Mouse (Mus musculus): ENCODE data around the gene Ogfrl1. TPM values are rescaled to one million over a fixed set of nuclear protein-coding genes. Genes with fewer than 3 reads are reported as not detected.

Gene Ogfrl1
- polyA plus RNA-seq (2012): 1.5 TPM in 2 replicates

DNA sequence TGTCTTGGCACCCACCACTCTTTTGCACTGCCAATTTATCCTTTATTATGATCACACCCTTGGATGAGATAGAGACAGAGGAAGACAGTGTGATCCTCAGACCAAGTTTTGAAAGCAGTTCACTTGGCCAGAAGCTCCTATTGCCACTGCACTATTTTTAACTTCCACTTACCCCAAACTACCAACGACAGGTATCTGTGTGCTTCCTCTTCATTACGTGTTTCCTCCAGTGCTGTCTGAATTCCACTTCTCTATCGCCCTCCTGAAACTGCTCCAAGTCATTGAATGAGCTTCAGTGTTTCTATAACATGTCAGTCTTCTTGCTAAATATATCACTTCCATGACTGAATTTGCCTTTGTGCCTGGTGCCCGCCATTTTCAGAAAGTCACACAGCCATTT lies at the start of gene Ogfrl1:
Ogfrl1 (minus strand) TSS at position 150 of the 400 bp plus-strand sequence.
- no peaks in the 10 kb centered on the region for H3K9me3 ChIP-seq (ENCODE audit: control insufficient read depth, low read length)
- H3K4me3 ChIP-seq (replicated peaks): no peak within 1 kb of the TSS
- TF ChIP-seq GATA1 (IDR thresholded peaks at IDR 0.05; ENCODE audit: low read length): no peak
- no peak for TF ChIP-seq TAL1 (IDR thresholded peaks at IDR 0.05; ENCODE audit: low read length)
- H3K27me3 ChIP-seq (ENCODE audit: control insufficient read depth): no peaks in the 10 kb centered on the region
- no peaks in the 10 kb centered on the region for H3K36me3 ChIP-seq (ENCODE audit: control insufficient read depth)
- H3K4me1 ChIP-seq (ENCODE audit: control insufficient read depth): peaks cover 69% of the 10 kb centered on the region

DNA sequence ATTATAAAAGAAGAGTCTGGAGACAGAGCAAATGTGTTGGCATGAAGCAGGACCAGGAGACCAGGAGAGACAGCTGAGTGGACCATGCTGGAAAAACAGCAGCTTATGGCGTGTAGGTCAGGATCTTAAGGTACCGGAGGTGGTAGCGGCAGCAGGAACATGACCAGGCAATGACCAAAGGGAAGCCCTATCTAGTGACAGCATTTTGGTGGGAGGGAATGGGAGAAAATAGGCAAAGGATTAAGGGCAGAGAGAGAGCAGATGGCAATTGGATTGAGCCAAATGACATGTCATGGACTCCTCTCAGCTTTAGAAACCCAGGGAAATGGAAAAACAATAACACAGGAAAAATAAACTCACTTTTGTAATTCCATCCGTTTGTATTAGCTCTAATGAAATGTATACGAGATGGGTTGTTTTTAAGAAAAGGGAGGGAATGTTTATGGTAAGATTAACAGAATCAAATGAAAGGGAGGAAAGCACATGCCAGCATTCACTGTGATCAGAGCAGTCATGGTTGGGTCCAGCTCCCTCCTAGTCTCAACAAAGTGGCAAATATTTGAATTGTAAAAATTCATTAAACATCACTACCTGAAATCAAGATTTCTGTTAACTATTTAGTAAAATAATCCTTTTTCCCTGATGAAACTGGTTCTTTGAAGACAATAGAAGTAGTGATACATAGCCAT lies 48.3 kb upstream of the Ogfrl1 start:
- no peaks in the 10 kb centered on the region for H3K9me3 ChIP-seq (ENCODE audit: control insufficient read depth, low read length)
- no peak overlapping the region for H3K4me3 ChIP-seq (replicated peaks)
- no peak for TF ChIP-seq GATA1 (IDR thresholded peaks at IDR 0.05; ENCODE audit: low read length)
- TF ChIP-seq TAL1 (IDR thresholded peaks at IDR 0.05; ENCODE audit: low read length): no peak
- peaks cover 5% of the 10 kb centered on the region for H3K27me3 ChIP-seq (ENCODE audit: control insufficient read depth)
- no peaks in the 10 kb centered on the region for H3K4me1 ChIP-seq (ENCODE audit: control insufficient read depth)
- H3K36me3 ChIP-seq (ENCODE audit: control insufficient read depth): no peaks in the 10 kb centered on the region

GRCm38 (mm10) chr1:23433612-23434011 lies 36.0 kb upstream of the Ogfrl1 start:
- H3K27me3 ChIP-seq (ENCODE audit: control insufficient read depth): peaks cover 19% of the 10 kb centered on the region
- no peaks in the 10 kb centered on the region for H3K36me3 ChIP-seq (ENCODE audit: control insufficient read depth)
- H3K4me1 ChIP-seq (ENCODE audit: control insufficient read depth): peaks cover 13% of the 10 kb centered on the region
- no peak for TF ChIP-seq GATA1 (IDR thresholded peaks at IDR 0.05; ENCODE audit: low read length)
- TF ChIP-seq TAL1 (IDR thresholded peaks at IDR 0.05; ENCODE audit: low read length): no peak
- no peak overlapping the region for H3K4me3 ChIP-seq (replicated peaks)
- no peaks in the 10 kb centered on the region for H3K9me3 ChIP-seq (ENCODE audit: control insufficient read depth, low read length)

DNA sequence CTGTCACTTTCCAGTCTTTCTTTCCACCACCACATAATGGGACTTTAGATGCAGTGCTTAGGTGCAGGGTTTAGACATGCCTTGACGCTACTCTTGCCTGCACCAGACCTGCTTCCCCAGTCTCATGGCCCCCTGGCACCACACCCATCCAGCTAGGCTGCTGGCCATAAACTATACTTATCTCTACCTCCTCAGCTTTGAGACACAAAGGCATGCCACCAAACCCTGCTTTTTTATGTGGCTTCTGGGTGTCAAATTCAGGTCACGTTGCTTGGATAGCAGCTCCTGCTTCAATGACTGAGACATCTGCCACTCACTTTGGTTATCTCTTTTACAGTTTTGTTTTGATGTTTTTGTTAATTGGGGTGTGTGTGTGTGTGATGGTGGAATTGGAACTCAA lies 28.9 kb upstream of the Ogfrl1 start:
- 0 out of 3 replicates have a peak, but pooled peaks have one; percentile 24 for TF ChIP-seq TAL1 (IDR thresholded peaks at IDR 0.05; ENCODE audit: low read length)
- TF ChIP-seq GATA1 (IDR thresholded peaks at IDR 0.05; ENCODE audit: low read length): no peak
- Histone ChIP-seq H3K4me3 (replicated peaks) (no peak overlapping the region), H3K9me3 (ENCODE audit: control insufficient read depth, low read length) (peaks cover 6% of the 10 kb centered on the region), H3K36me3 (ENCODE audit: control insufficient read depth) (no peaks in the 10 kb centered on the region; the same call in 1 of the 2 replicates), H3K27me3 (ENCODE audit: control insufficient read depth) (peaks cover 4% of the 10 kb centered on the region), H3K4me1 (ENCODE audit: control insufficient read depth) (peaks cover 48% of the 10 kb centered on the region)

DNA sequence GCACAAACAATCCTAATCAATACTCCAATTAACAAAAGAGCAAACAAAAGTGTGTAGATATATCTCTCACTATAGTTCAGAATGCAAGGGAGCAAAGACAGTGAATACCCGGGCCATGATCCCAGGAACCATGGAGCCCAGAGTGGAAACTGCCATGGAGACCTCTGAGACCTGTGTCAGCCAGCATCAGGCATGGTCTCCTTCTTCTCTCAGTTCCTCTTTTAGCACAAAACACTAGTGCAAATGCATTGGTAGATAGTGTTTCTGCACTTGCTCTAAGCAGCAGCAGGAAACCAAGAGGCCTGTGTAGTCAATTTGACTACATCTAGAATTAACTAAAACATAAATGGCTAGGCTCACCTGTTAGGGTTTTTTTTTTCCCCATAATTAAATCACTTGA lies 21.4 kb upstream of the Ogfrl1 start:
- Histone ChIP-seq H3K4me3 (replicated peaks) (no peak overlapping the region), H3K4me1 (ENCODE audit: control insufficient read depth) (peaks cover 46% of the 10 kb centered on the region), H3K36me3 (ENCODE audit: control insufficient read depth) (peaks cover 2% of the 10 kb centered on the region; the same call in 1 of the 2 replicates), H3K9me3 (ENCODE audit: control insufficient read depth, low read length) (no peaks in the 10 kb centered on the region), H3K27me3 (ENCODE audit: control insufficient read depth) (no peaks in the 10 kb centered on the region)
- TF ChIP-seq TAL1 (IDR thresholded peaks at IDR 0.05; ENCODE audit: low read length): no peak
- no peak for TF ChIP-seq GATA1 (IDR thresholded peaks at IDR 0.05; ENCODE audit: low read length)

GRCm38 (mm10) chr1:23418059-23418458 lies 20.5 kb upstream of the Ogfrl1 start:
- peaks cover 45% of the 10 kb centered on the region for H3K4me1 ChIP-seq (ENCODE audit: control insufficient read depth)
- TF ChIP-seq TAL1 (IDR thresholded peaks at IDR 0.05; ENCODE audit: low read length) (no peak), GATA1 (IDR thresholded peaks at IDR 0.05; ENCODE audit: low read length) (no peak)
- peaks cover 2% of the 10 kb centered on the region; the same call in 1 of the 2 replicates for H3K36me3 ChIP-seq (ENCODE audit: control insufficient read depth)

DNA sequence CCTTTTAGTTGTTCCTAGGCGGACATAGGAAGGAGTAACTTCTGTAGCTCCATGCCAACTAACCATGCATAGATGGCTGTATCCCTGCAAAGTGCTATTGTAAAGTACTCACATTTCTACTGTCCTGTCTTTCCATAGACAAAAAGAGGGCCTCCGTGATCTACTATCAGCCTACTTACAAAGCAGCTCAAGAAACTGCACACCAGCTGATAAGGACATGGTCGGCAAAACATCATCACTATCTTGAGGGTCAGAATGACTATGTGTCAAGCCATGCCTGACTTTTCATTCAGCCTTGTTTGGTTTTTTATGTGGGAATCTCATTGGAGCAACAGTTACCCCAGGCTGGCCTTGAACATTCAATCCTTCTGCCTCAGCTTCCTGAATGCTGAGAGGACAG lies 20.0 kb upstream of the Ogfrl1 start:
- H3K4me3 ChIP-seq (replicated peaks): peak overlapping the region; percentile 26
- peaks cover 2% of the 10 kb centered on the region; the same call in 1 of the 2 replicates for H3K36me3 ChIP-seq (ENCODE audit: control insufficient read depth)
- peaks cover 43% of the 10 kb centered on the region for H3K4me1 ChIP-seq (ENCODE audit: control insufficient read depth)
- peak; percentile 62 for TF ChIP-seq GATA1 (IDR thresholded peaks at IDR 0.05; ENCODE audit: low read length)
- peak; percentile 54; the same call in 2 of the 3 replicates for TF ChIP-seq TAL1 (IDR thresholded peaks at IDR 0.05; ENCODE audit: low read length)
- no peaks in the 10 kb centered on the region for H3K9me3 ChIP-seq (ENCODE audit: control insufficient read depth, low read length)
- H3K27me3 ChIP-seq (ENCODE audit: control insufficient read depth): no peaks in the 10 kb centered on the region

More at GRCm38 (mm10) chr1:23418059-23418458, 20.5 kb upstream of the Ogfrl1 start:
- Histone ChIP-seq H3K4me3 (replicated peaks) (no peak overlapping the region), H3K9me3 (ENCODE audit: control insufficient read depth, low read length) (no peaks in the 10 kb centered on the region), H3K27me3 (ENCODE audit: control insufficient read depth) (no peaks in the 10 kb centered on the region)

DNA sequence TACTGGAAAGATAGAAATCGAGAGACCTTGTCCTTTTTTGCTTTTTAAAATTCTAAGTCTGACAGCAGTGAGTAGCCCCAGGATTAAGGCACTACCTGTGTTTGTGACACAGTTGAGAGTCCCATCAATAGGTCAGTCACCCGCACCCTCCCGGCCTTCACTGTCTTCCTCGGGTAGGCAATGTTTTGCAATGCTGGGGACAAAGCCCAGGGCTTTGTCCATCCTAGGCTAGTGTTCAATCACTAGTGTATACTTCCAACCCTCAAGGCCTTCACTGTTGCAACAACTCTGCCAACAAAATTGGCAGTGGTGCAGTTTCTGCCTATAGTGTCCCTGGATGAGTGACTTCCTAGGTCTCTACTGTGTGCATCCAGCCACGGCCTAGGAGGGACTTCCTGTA lies 14.0 kb upstream of the Ogfrl1 start:
- no peak overlapping the region for H3K4me3 ChIP-seq (replicated peaks)
- no peaks in the 10 kb centered on the region for H3K36me3 ChIP-seq (ENCODE audit: control insufficient read depth)
- H3K4me1 ChIP-seq (ENCODE audit: control insufficient read depth): peaks cover 4% of the 10 kb centered on the region
- H3K9me3 ChIP-seq (ENCODE audit: control insufficient read depth, low read length): no peaks in the 10 kb centered on the region
- H3K27me3 ChIP-seq (ENCODE audit: control insufficient read depth): no peaks in the 10 kb centered on the region
- TF ChIP-seq GATA1 (IDR thresholded peaks at IDR 0.05; ENCODE audit: low read length) (no peak), TAL1 (IDR thresholded peaks at IDR 0.05; ENCODE audit: low read length) (no peak)

DNA sequence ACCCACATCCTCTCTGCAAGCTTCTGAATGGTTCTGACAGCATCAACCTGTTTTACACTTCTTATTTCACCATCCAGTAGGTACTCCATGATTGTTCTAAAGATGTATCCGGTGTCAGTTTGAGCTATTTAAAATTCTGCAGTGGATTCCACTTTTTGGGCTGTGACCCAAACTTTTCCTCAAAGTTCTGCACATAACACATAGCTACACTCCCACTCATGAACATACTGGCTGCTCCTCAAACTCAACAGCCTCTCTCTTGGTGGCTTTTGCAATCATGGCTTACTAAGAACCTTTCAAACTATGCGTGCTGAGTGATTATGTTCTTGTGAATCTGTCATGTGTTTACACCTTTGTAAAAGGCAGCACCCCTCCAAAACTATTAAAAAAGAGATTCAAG lies 12.4 kb upstream of the Ogfrl1 start:
- Histone ChIP-seq H3K27me3 (ENCODE audit: control insufficient read depth) (no peaks in the 10 kb centered on the region), H3K36me3 (ENCODE audit: control insufficient read depth) (no peaks in the 10 kb centered on the region), H3K4me1 (ENCODE audit: control insufficient read depth) (no peaks in the 10 kb centered on the region), H3K9me3 (ENCODE audit: control insufficient read depth, low read length) (no peaks in the 10 kb centered on the region), H3K4me3 (replicated peaks) (no peak overlapping the region)
- TF ChIP-seq TAL1 (IDR thresholded peaks at IDR 0.05; ENCODE audit: low read length) (no peak), GATA1 (IDR thresholded peaks at IDR 0.05; ENCODE audit: low read length) (no peak)
